Mouse (Mus musculus) kidney, postnatal 10 days (tissue): Measurements from ENCODE around the gene Srcin1.

Source experiments
- DNase-seq: peaks from one replicate; pipeline ENCODE4 v3.0.0; 2021; ENCODE audit warnings: mixed read lengths

Srcin1 gene

DNA sequence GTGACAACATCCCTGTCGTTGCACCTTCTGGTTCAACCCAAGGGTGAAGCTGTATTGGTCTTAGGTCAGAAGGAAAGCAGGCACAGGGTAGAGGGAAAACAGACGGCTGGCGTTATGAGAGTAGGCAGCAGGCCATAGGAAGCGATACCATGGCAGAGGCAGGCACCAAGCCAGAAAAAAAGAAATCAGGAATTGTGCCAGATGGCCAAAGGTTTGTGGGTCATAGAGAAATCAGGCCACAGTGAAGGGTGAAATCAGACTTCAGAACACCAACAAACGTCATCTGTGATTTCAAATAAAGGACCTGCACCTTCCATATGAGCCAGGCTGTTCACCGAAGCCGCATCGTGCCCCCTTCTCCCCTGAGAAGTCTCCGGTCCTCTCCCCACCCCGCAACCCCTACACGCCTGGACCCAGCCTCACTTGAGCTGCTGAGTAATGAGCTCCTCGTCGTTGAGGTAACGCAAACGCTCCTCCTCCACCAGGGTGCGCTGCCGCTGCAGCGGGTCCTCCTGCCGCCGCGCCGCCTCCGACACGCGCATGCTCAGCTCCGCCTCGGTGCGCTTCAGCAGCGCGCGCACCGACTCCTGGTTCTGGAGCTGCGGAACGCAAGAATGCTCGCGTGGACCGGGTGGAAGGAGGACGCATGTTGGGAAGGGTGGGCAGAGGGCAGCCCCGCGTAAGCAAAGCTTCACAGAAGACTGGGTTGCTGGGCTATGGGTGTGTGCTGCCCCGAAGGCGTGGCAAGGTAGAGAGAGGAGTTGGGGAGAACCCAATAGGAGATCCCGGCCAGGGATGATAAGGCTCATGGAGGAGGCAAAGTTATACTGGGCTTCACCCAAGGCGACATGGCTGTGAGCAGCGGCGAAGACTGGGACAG is 44.4 kb downstream of the Srcin1 start:
- peak; percentile 94 for DNase-seq

- DNase-seq = no peak
Observed at GRCm38 (mm10) chr11:97530961-97531360, 45.0 kb downstream of the Srcin1 start.

GRCm38 (mm10) chr11:97530069-97530468 is 45.9 kb downstream of the Srcin1 start:
- no peak for DNase-seq

- DNase-seq = no peak
Observed at GRCm38 (mm10) chr11:97528282-97528808, 47.6 kb downstream of the Srcin1 start.

- DNase-seq = no peak
Observed at GRCm38 (mm10) chr11:97525313-97525712, 50.7 kb downstream of the Srcin1 start.

DNA sequence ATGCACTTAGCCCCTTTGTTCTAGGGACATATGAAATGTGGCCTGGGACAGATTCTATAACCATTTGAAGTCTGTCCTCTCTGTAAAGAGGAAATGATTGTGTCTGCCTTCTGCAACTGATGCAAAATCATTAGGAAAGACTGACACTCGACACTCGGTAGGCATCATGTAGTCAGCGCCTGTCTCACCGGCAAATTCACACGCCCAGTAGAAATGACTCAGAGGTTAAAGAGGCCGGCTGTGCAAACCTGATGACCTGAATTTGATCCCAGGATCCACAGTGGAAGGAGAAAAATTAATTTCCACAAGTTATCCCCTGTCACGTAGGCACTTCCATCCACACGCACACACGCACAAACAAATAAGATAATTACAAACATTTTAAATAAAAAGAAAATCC is 51.7 kb downstream of the Srcin1 start:
- no peak for DNase-seq

GRCm38 (mm10) chr11:97523827-97524261 is 52.1 kb downstream of the Srcin1 start:
- peak; percentile 58 for DNase-seq

DNA sequence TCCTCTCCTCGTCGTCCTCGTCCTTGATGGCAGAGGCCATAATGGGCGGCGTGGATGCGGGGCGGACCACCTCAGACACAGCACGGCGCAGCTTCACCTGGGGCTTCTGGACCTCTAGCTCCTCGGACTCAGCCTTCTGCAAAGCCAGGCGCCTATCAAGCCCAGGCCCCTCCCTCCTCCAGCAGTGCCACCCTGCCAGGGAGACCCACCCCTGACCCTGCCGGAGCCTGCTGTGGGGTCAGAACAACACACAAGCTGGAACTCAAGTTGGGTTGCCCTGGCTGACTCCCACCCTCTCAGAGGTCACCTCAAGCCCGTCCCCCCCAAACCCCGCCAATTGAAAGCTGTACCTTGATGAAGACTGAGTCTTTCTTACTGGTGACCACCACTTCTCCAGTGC is 52.9 kb downstream of the Srcin1 start:
- no peak for DNase-seq

DNA sequence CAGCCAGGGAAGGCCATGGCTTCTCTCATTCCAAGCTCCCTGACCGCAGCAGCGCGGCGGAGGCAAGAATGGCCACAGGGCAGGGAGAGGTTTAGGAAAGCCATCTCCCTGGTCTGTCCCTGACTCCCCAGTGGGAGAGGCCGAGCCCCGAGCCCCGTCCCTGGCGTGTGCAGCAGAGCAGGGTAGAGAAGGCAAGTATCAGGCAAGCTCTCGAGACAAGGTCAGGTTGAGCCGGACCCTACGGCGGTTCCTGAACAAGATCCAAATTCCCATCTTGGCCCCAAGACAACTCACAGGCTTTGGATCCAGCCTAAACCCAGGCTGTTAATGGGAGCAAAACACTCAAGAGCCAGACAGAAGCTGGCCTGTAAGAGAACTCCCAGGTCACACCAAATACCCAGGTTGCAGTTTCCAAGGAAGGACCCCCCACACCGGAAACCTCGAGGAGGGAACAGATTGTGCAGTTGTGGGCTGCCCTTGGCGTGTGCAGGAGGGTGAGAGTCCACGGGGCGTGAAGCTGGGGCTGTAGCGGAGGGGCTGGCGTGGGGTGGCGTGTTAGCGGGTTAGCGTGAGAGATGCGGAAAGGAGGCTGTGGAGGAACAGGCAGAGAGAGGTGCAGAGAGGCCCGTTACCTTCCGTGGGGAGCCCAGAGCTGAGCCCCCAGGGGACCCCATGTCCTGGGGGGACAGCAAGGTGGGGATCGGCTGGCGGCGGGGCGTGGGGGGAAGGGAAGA is 54.1 kb downstream of the Srcin1 start:
- peak; percentile 53 for DNase-seq

- peak; percentile 53 for DNase-seq
Observed at GRCm38 (mm10) chr11:97520541-97520940, 55.4 kb downstream of the Srcin1 start.

GRCm38 (mm10) chr11:97513066-97513465 is 62.9 kb downstream of the Srcin1 start:
- DNase-seq = no peak

DNA sequence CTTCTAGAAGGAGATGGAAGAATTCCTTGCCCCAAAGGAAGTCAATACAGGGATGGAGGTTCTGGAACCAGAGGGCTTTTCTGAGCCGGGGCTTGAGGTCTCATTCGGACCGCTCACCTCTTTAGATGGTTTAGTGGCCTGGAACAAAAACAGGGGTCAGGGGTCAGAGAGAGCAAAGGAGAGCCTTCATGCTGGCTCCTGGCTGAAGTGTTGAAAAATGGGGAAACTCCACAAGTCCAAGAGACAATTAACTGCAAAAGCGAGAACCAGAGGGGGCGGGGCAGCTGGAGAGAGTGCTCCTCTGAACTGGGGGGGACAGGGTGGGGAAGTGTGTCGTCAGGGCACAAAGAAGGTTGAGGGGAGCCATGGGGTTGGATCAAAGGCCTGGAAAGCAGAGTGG is 63.5 kb downstream of the Srcin1 start:
- DNase-seq = no peak

- peak; percentile 86 for DNase-seq
Observed at GRCm38 (mm10) chr11:97511661-97512369, 64.2 kb downstream of the Srcin1 start.

- DNase-seq = peak; percentile 86
Observed at GRCm38 (mm10) chr11:97510966-97511660, 64.9 kb downstream of the Srcin1 start.

GRCm38 (mm10) chr11:97509715-97510485 is 66.1 kb downstream of the Srcin1 start:
- DNase-seq = no peak

- DNase-seq = no peak
Observed at GRCm38 (mm10) chr11:97509058-97509457, 66.9 kb downstream of the Srcin1 start.

- DNase-seq = no peak
Observed at GRCm38 (mm10) chr11:97508198-97508597, 67.8 kb downstream of the Srcin1 start.

DNA sequence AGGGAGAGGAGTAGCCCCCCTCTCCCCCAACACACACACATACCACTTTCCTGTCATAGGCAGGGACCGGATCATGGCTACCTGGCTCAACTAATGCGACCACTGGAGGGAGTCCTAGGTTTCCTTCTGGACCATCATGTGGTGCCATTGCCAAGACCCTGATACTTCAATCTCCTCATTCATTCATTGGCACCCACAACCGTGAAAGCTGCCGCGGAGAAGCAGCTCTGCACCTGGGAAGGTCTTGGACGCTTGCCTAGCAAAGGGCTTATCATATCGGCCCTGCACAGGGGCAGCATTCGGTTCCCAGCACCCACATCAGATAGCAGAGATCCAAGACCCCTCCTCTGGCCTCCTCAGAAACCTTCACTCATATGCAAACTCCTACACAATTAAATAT is 69.7 kb downstream of the Srcin1 start:
- DNase-seq = no peak

DNA sequence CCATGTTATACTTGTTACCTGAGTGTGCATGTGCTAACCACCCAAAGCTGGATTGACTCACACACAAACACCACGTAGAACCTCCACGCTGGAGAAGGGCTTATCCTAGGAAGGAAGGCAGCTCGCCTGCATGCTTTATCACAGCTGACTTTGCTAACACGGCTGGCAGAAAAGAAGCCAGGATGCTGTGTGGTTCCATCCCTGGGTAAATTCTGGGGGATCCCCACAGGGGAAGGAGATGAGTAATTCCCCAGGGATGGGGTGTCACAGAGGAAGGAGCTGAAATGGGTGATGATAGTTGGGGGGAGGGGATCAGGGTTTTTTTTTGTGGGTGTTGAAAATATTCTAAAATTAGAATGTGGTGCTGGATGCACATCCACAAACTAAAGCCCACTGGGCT is 70.2 kb downstream of the Srcin1 start:
- no peak for DNase-seq

- no peak for DNase-seq
Observed at GRCm38 (mm10) chr11:97502846-97503245, 73.1 kb downstream of the Srcin1 start.

DNA sequence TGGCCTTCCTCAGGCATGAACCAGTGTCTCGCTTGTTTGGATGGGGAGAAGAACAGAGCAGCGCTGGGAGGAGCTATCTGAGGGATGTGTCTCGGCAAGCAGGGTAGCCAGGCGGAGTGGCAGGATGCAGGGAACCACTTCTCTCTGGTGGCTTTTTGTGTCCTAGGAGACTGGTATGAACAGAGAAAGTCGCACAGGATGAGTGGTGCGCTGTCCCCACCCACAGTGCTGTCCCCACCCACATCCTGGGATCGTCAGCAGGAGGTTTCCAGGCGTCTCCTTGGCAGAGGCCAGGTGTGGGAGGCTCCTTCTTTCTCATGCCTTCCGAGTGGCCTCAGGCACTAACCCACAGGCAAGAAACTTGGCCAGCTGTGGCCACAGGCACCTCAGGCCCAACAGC is 73.6 kb downstream of the Srcin1 start:
- DNase-seq = no peak
